Mouse (Mus musculus) bone marrow, adult 2 months (tissue): Measurements from ENCODE around the gene Veph1. TPM values are rescaled to one million over a fixed set of nuclear protein-coding genes. Genes with fewer than 3 reads are reported as not detected.

Experiments
- H3K27ac ChIP-seq: fragments of 200-500 bp; 2 replicates; pipeline ENCODE4 v1.5.1; 2012; ENCODE audit warnings: low read depth, mild to moderate bottlenecking, control low read depth, inconsistent platforms, low read length; ENCODE audit not compliant: control insufficient read depth, poor library complexity, insufficient read depth
- H3K4me1 ChIP-seq: fragments of 200-500 bp; 2 replicates; pipeline ENCODE4 v1.6.1; 2011; ENCODE audit warnings: low read length; ENCODE audit not compliant: control insufficient read depth, insufficient read depth
- H3K4me3 ChIP-seq: fragments of 200-500 bp; replicated peaks from 2 replicates; pipeline ENCODE3; 2011; ENCODE audit warnings: mild to moderate bottlenecking, low read depth, low read length, control low read depth; ENCODE audit not compliant: control insufficient read depth
- CTCF ChIP-seq: fragments of 200-500 bp; IDR thresholded peaks from 2 replicates; pipeline ENCODE4 v1.5.1; 2011; ENCODE audit warnings: low read length, control low read depth; ENCODE audit not compliant: control insufficient read depth, insufficient read depth
- POLR2A ChIP-seq: fragments of 200-500 bp; IDR thresholded peaks from 2 replicates; pipeline ENCODE4 v1.6.1; 2011; ENCODE audit warnings: low read depth, mild to moderate bottlenecking, control low read depth, low read length, borderline replicate concordance; ENCODE audit not compliant: control insufficient read depth
- WGBS: fragments of 180-500 bp; shearing (Covaris S2); methylation state at CpG from one replicate; pipeline ENCODE4 v1.1.7; 2018; 5-methylcytosine and 5-hydroxymethylcytosine counted together
- polyA plus RNA-seq: library from polyadenylated mRNA; stranded (reverse); fragments of >200 nt; gene quantifications from 2 replicates; pipeline ENCODE4 v1.2.4, GENCODE M21; 2011; ENCODE audit warnings: low replicate concordance; ENCODE audit not compliant: missing spikeins, insufficient read depth, insufficient read length

Veph1 gene
- polyA plus RNA-seq, 1 experiment, result 1.00 TPM

DNA sequence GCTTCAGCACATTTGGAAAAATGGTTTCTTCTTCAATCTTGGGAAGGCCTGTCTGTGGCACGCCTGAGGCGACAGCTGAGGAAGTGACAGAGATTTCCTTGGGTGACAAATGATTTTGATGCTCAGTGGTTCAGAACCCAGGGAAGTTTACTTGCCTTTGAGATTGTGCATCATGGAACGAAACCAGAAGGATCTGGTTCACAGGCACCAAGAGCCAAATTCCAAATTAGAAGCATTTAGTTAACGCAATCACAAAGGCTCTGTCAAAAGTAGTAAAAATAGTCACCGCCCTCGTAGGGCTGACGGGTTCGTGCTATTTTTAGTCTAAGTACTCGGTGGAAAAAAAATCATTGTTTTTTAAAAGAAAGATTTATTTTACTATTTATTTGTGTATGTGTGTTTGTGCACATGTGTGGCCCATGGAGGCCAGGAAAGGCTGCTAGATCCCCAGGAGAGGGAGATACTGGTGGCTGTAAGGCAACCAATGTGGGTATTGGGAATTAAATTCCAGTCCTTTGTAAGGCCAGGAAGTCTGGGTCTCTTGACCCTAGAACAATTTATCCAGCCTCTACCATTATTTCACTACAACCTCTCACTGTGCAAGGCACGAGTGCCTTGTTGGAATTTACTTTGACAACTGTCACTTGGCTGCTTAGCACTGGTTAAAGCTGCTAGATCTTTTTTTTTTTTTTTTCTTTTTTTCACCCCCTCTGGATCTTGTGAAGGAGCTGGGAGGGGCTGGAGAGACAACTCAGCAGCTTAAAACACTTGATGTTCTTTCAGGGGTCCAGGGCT, 246.3 kb downstream of the Veph1 start:
- no peak overlapping the region for H3K27ac ChIP-seq
- WGBS, result 62% methylated on average over 10 of the region's 10 CpGs
- H3K4me1 ChIP-seq, result no peaks in the 10 kb centered on the region
- no peak overlapping the region for H3K4me3 ChIP-seq
- TF ChIP-seq CTCF (no peak), POLR2A (no peak)

DNA sequence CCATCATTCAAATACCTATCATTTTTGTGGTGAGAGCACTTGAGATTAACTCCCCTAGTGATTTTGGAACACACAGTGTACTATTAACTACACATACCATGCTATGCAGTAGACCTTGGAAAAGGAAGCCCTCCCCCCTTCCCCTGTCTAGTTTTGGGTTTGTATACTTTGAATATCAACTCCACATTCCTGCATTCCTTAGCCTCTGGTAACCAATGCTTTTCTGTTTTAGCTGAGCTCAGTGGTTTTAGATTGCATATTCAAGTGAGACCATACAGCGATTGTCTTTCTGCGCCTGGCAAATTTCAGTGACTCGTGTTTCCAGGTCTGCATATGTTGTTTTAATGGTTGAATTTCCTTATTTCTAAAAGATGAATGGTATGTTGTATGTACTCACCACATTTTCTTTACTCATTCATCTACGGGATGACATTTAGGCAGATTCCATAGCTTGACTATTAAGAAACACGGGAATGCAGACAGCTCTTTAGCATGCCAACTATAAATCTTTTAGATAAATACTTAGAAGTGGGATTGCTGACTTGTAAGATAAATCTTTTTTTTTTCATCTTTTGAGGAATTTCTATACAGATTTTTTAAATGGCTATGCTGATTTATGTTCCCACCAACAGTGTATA, 255.7 kb downstream of the Veph1 start:
- 84% methylated on average over 5 of the region's 5 CpGs for WGBS

DNA sequence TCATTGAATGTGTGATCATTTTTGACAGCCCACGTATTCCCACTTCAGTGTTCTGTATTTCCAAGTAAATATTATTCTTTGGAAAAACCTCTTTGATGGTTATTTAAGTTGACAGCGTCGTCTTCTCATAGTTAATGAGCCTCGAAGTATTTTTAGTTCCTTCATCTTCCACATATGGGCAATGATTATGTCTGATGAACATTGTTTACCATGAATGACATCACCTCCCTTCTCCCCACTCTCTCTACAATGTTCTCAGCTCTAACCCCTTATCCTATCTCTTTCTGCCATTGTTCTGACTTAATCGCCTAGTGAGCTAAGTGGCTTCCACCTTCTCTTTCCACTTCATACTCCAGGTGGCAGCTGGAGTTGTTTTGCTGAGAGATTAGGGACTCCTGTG, 261.4 kb downstream of the Veph1 start:
- Histone ChIP-seq H3K4me1 (no peaks in the 10 kb centered on the region), H3K4me3 (no peak overlapping the region), H3K27ac (no peak overlapping the region)
- TF ChIP-seq CTCF, result no peak
- TF ChIP-seq POLR2A, result no peak
- WGBS, result 74% methylated on average over 5 of the region's 5 CpGs

More for the DNA sequence above, 255.7 kb downstream of the Veph1 start:
- H3K4me1 ChIP-seq, result no peaks in the 10 kb centered on the region
- no peak overlapping the region for H3K4me3 ChIP-seq
- no peak overlapping the region for H3K27ac ChIP-seq
- no peak for TF ChIP-seq CTCF
- TF ChIP-seq POLR2A, result no peak

DNA sequence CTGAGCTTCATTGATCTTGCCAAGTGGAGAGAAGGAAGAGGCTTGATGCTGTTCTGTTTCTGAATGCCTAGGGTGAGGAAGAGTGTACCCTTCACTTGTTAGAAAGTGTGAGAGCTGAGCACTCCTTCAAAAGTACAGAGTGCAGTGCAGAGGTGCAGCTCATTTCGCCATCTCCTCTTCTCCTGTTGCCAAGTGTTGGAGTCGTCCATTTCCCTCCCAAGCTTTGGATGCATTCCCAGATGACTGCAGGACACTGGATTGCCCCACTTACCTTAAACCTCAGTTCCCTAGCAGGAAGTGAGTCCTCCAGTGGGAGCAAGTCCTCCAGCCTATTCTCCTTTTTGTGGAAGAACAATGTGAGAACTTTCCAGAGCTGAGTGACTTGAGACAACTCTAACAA, 263.3 kb downstream of the Veph1 start:
- WGBS, result 55% methylated on average over 2 of the region's 2 CpGs
- Histone ChIP-seq H3K4me1 (no peaks in the 10 kb centered on the region), H3K4me3 (no peak overlapping the region), H3K27ac (no peak overlapping the region)
- no peak for TF ChIP-seq CTCF
- no peak for TF ChIP-seq POLR2A

DNA sequence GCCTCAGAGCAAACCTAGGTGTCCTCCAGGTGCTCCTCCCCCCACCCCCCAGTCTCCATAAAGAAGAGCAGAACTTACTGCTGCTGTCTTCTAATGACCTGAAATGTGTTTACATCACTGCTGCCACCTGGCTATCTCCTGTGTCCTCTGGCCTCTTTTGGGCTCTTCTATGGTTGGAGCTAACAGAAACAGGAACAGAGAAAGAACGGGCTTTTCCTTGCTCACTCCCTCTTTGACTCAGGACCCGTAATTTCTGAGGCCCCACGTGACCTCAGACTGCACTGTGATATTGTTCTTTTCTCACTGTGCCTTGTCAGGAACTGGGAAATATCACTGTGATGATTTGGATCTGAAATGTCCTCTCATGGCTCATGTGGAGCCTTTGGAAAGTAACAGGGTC, 271.2 kb downstream of the Veph1 start:
- WGBS, result 76% methylated on average over 3 of the region's 3 CpGs
- Histone ChIP-seq H3K4me3 (no peak overlapping the region), H3K27ac (no peak overlapping the region), H3K4me1 (no peaks in the 10 kb centered on the region)
- TF ChIP-seq CTCF (no peak), POLR2A (no peak)

DNA sequence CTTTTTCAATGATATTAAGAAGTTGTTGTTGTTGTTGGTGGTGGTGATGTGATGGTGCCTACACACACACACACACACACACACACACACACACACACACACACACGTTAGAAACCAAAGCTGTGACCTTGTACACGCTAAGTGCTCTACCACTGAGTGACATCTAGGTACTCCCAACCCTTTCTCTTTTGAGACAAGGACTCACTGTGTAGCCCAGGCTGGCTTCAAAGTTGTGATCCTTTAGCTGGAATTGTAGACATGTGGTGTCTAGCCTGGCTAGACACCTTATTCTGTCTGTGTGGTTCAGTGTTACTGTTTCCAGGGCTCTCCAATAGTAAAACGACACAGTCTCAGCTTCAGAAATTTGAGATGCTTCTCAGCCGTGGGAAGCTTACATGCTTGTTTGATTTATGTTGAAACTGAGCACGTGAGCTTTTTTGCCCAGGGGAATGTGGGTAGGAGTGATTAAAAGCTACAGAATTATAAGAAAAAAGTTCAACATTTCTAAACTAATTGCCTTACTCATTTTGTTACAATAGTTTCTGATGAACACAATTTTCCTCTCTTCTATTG, 272.3 kb downstream of the Veph1 start:
- Histone ChIP-seq H3K4me3 (no peak overlapping the region), H3K27ac (no peak overlapping the region), H3K4me1 (no peaks in the 10 kb centered on the region)
- 63% methylated on average over 5 of the region's 5 CpGs for WGBS
- no peak for TF ChIP-seq POLR2A
- TF ChIP-seq CTCF, result no peak

DNA sequence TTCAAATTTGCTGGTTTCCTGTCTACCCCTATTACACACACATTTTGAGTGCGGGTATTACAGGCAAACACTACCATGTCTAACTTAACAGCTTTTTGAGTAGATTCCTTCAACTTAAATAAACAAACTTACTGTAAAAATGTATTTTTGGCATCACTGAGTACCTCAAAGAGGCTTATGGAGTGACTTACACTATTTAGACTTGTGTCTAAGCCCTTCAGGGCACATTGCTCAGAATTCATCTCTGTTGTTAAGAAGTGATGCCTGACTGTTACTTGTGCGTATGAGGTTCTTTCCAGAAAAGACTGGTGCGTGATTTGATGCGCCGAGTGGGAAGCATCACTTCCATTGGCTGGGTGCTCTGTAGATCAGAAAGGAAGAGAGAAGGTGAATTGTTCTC, 277.5 kb downstream of the Veph1 start:
- H3K4me3 ChIP-seq, result no peak overlapping the region
- no peak for TF ChIP-seq CTCF
- TF ChIP-seq POLR2A, result no peak
- 88% methylated on average over 5 of the region's 5 CpGs for WGBS
- H3K4me1 ChIP-seq, result no peaks in the 10 kb centered on the region
- no peak overlapping the region for H3K27ac ChIP-seq

DNA sequence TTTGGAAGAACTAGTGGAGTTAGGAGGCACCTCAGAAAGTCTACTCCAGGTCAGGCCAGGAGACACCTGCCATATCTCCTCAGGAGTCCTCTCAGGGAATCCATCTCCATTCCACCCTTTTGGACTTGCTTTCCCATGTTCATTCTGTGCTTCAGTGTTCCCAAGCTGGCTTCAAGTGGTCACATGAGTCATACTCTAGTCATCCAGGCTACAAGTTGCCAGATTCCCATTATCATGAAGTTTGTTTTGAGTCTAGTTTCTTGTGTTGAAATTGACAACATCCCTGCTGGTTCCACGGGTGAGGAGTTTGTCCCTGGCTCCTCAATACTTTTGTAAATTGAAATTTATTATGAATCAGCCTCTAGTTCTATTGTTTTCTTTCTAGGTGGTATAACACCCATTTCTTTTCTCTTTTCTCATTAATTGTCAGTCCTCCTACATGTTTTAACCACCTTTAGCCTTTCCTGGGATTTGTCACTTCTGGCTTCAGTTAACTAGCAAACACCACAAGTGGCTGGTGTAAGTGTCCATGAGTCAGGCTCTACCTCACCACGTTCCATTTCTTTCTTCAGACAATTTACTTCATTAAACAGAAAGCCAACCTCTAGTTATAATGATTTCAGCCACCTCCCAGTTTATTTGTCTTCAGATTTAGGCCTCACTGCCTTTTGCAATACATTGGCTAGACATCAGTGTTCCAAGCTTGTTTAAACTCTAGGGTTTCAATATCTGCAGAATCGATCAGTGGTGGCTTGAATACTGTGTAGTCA, 288.8 kb downstream of the Veph1 start:
- Histone ChIP-seq H3K4me1 (no peaks in the 10 kb centered on the region), H3K27ac (no peak overlapping the region), H3K4me3 (no peak overlapping the region)
- WGBS, result 74% methylated on average over 3 of the region's 3 CpGs
- TF ChIP-seq CTCF (no peak), POLR2A (no peak)
